Mouse (Mus musculus): Measurements from ENCODE around the gene Gm11146. TPM values are rescaled to one million over a fixed set of nuclear protein-coding genes. Genes with fewer than 3 reads are reported as not detected.

The Gm11146 gene
- polyA plus RNA-seq, 1 experiment from 2014 or later, result not detected

DNA sequence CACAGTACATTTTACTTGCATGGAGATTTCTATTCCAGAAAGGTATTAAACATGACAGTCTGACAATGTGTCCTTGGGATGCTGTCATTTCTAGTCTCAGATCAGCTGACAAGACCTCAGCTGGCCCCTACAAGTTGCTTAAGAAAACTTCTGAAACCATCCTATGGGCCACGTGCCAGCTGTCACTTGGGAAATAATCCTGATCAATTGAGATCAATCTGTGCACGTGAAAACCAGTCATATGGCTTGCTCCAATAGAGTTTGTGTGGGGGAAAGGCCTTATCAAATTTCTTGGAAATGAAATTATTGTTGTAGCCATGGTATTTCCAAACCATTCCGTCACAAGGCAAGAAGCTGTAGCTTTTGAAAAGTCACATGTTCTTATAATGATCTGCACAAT is 50.8 kb downstream of the Gm11146 start:
- ATAC-seq (ENCODE audit: low FRiP score), result no peak
- Histone ChIP-seq H3K27me3 (no peaks in the 10 kb centered on the region), H3K4me1 (0 out of 2 replicates have a peak, but pooled peaks cover 3% of the 10 kb centered on the region), H3K9ac (no peak overlapping the region), H3K9me3 (no peaks in the 10 kb centered on the region), H3K4me2 (no peak overlapping the region), H3K4me3 (replicated peaks) (no peak overlapping the region), H3K27ac (no peak overlapping the region), H3K36me3 (replicated peaks) (no peaks in the 10 kb centered on the region)
- 78% methylated on average over 3 of the region's 3 CpGs for WGBS

MicroRNA genes within 50 kb of the gene (microRNA counts, 519-probe panel; counts per million panel counts)
- 9,107 counts per million, percentile 100 among the panel's probes with 10 or more counts for microRNA mmu-miR-125b-5p
- microRNA mmu-miR-99a, result 7,642 counts per million, percentile 96 among the panel's probes with 10 or more counts

Small RNA genes within 50 kb of the gene (microRNA-seq; reads per million reads assigned to microRNA genes)
- 1,117 reads per million, percentile 78 among the genes with 10 or more reads in this experiment for gene Mir125b-2
- gene Mir99a, result 126,921 reads per million, percentile 100 among the genes with 10 or more reads in this experiment
- gene Mirlet7c-1, result 140 reads per million, percentile 52 among the genes with 10 or more reads in this experiment
